Mouse (Mus musculus) thymus, adult 2 months (tissue): ENCODE measurements around the gene Olfr704. TPM values are rescaled to one million over a fixed set of nuclear protein-coding genes. Genes with fewer than 3 reads are reported as not detected.
"Not testable (repeated sequence)": the region's sequence is repeated elsewhere in the genome, so short reads cannot be mapped to it uniquely, and the experiment has no call there.

Experiments used
- DNase-seq: peaks from one replicate; pipeline ENCODE4 v3.0.0; 2021
- H3K27ac ChIP-seq: fragments of 200-500 bp; 2 replicates; pipeline ENCODE4 v1.5.1; 2012; ENCODE audit warnings: low read length, control low read depth; ENCODE audit not compliant: control insufficient read depth, insufficient read depth
- H3K27me3 ChIP-seq: fragments of 200-500 bp; 2 replicates; pipeline ENCODE4 v1.6.1; 2012; ENCODE audit warnings: mild to moderate bottlenecking, low read length, moderate library complexity, mixed read lengths; ENCODE audit not compliant: control insufficient read depth, insufficient read depth
- H3K36me3 ChIP-seq: fragments of 200-500 bp; 2 replicates; pipeline ENCODE4 v1.6.1; 2012; ENCODE audit warnings: mild to moderate bottlenecking, low read length, moderate library complexity; ENCODE audit not compliant: control insufficient read depth, insufficient read depth
- H3K4me1 ChIP-seq: fragments of 200-500 bp; replicated peaks from 2 replicates; pipeline ENCODE4 v1.6.1; 2012; ENCODE audit warnings: low read length; ENCODE audit not compliant: control insufficient read depth, insufficient read depth
- H3K4me3 ChIP-seq: fragments of 200-500 bp; 2 replicates; pipeline ENCODE4 v1.5.1; 2012; ENCODE audit warnings: mild to moderate bottlenecking, low read length, control low read depth, moderate library complexity; ENCODE audit not compliant: control insufficient read depth, insufficient read depth
- CTCF ChIP-seq: fragments of 200-500 bp; IDR thresholded peaks from 2 replicates; pipeline ENCODE4 v1.5.1; 2012; ENCODE audit warnings: mild to moderate bottlenecking, control low read depth, low read length, moderate library complexity, borderline replicate concordance; ENCODE audit not compliant: control insufficient read depth, poor library complexity, insufficient read depth; ENCODE audit errors: extremely low read depth
- POLR2A ChIP-seq: fragments of 200-500 bp; IDR thresholded peaks from 2 replicates; pipeline ENCODE4 v1.6.1; 2012; ENCODE audit warnings: mild to moderate bottlenecking, low read length, control low read depth, moderate library complexity; ENCODE audit not compliant: control insufficient read depth, poor library complexity, insufficient read depth; ENCODE audit errors: extremely low read depth
- WGBS: fragments of 180-500 bp; shearing (Covaris S2); methylation state at CpG from one replicate; pipeline ENCODE4 v1.1.7; 2018; 5-methylcytosine and 5-hydroxymethylcytosine counted together
- polyA plus RNA-seq: library from polyadenylated mRNA; depleted of rRNA; stranded (reverse); fragments of >200 nt; gene quantifications from 2 replicates; pipeline ENCODE4 v1.2.3, GENCODE M21; 2012; rRNA removed

The Olfr704 gene
- polyA plus RNA-seq, 1 experiment: not detected

DNA sequence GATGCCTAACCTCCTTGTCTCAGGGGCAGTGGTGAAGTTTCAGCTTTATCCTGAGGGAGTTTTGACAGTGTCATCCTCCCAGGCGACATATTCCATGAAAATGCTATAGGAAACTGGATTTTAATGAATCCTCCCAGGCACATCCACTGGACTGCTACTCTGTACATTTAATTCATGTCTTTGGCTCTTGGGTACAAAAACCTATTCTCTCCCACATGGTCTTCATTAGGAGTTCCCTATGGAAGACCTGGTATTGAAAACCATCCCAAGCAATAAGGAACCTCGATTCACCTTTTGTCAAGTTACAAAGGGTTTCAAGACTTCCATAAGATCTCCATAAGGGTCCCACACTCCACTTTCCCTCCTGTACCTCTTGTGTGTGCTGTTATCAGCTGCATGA lies 25.1 kb downstream of the Olfr704 start, which contains the start of gene Olfr706:
Gene Olfr706 (minus strand): TSS at position 101 of the 400 bp plus-strand sequence.
- Histone ChIP-seq H3K36me3 (no peaks in the 10 kb centered on the region), H3K4me1 (no peaks in the 10 kb centered on the region), H3K4me3 (no peak within 1 kb of the TSS), H3K27me3 (no peaks in the 10 kb centered on the region), H3K27ac (no peak within 1 kb of the TSS)
- TF ChIP-seq POLR2A (no peak), CTCF (no peak)
- DNase-seq: no peak
- WGBS: 92% methylated on average over 2 of the region's 2 CpGs

- not testable (repeated sequence) for DNase-seq, H3K36me3 ChIP-seq, H3K4me3 ChIP-seq, H3K4me1 ChIP-seq, H3K27me3 ChIP-seq, H3K27ac ChIP-seq
- WGBS: 94% methylated on average over 3 of the region's 3 CpGs
These were observed 38.2 kb downstream of the Olfr704 start, which contains the start of gene Olfr707 for GRCm38 (mm10) chr7:106901141-106901540. Gene Olfr707, minus strand, starts transcription at chr7:106901241.

DNA sequence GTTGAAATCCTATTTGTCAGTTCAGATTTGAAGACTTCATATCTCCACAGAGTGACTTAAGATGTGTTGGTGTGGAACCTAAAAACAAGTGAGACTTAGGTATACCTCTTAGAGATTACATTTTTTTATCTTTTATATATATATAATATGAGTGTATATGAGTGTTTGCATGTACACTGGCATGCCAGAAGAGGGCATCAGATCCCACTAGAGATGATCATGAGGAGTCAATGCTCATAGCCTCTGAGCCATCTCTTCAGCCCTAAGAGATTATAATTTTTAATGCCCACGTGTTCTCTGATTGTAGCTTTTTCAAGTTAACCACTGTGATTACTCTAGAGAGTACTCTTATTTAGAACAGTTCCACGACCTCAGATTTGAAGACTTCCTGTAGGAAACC lies 44.7 kb downstream of the Olfr704 start, which contains the start of gene Olfr1532-ps1:
Gene Olfr1532-ps1 (plus strand): TSS at position 326 of the 400 bp plus-strand sequence.
- WGBS: 78% methylated on average over 2 of the region's 2 CpGs

More for the DNA sequence above, 44.7 kb downstream of the Olfr704 start, which contains the start of gene Olfr1532-ps1:
- TF ChIP-seq POLR2A: no peak
- Histone ChIP-seq H3K4me3 (no peak within 1 kb of the TSS), H3K27me3 (no peaks in the 10 kb centered on the region), H3K36me3 (no peaks in the 10 kb centered on the region), H3K27ac (no peak within 1 kb of the TSS), H3K4me1 (no peaks in the 10 kb centered on the region)
- DNase-seq: no peak

Other genes with a start within 250 kb of the Olfr704 start
- not detected in 2 replicates for gene Olfr693, start 182.6 kb upstream of the Olfr704 start, polyA plus RNA-seq
- gene Olfr694, start 171.4 kb upstream of the Olfr704 start, polyA plus RNA-seq: not detected in 2 replicates
- gene Olfr695, start 146.8 kb upstream of the Olfr704 start, polyA plus RNA-seq: not detected in 2 replicates
- gene Olfr697, start 120.7 kb upstream of the Olfr704 start, polyA plus RNA-seq: not detected in 2 replicates
- gene Olfr698, start 107.8 kb upstream of the Olfr704 start, polyA plus RNA-seq: not detected in 2 replicates
- gene Olfr699, start 70.0 kb upstream of the Olfr704 start, polyA plus RNA-seq: not detected in 2 replicates
- not detected in 2 replicates for gene Olfr700, start 54.4 kb upstream of the Olfr704 start, polyA plus RNA-seq
- gene Olfr701, start 49.1 kb upstream of the Olfr704 start, polyA plus RNA-seq: 0.09 TPM in 1 of 2 replicates, not detected in the other
- not detected in 2 replicates for gene Olfr702, start 29.3 kb upstream of the Olfr704 start, polyA plus RNA-seq
- gene Olfr703, start 19.8 kb upstream of the Olfr704 start, polyA plus RNA-seq: not detected in 2 replicates
- not detected in 2 replicates for gene Olfr705, start 13.7 kb downstream of the Olfr704 start, polyA plus RNA-seq
- not detected in 2 replicates for gene Olfr706, start 25.0 kb downstream of the Olfr704 start, polyA plus RNA-seq
- not detected in 2 replicates for gene Olfr707, start 38.1 kb downstream of the Olfr704 start, polyA plus RNA-seq
- gene Olfr1532-ps1, start 44.8 kb downstream of the Olfr704 start, polyA plus RNA-seq: not detected in 2 replicates
- gene Olfr709-ps1, start 69.0 kb downstream of the Olfr704 start, polyA plus RNA-seq: not detected in 2 replicates
- not detected in 2 replicates for gene Olfr710, start 85.1 kb downstream of the Olfr704 start, polyA plus RNA-seq
- not detected in 2 replicates for gene Olfr6, start 100.8 kb downstream of the Olfr704 start, polyA plus RNA-seq
- not detected in 2 replicates for gene Olfr711, start 112.3 kb downstream of the Olfr704 start, polyA plus RNA-seq
- gene Olfr2, start 142.9 kb downstream of the Olfr704 start, polyA plus RNA-seq: not detected in 2 replicates
- not detected in 2 replicates for gene Olfr713, start 168.0 kb downstream of the Olfr704 start, polyA plus RNA-seq
- not detected in 2 replicates for gene Olfr714, start 207.8 kb downstream of the Olfr704 start, polyA plus RNA-seq
- not detected in 2 replicates for gene Olfr17, start 230.0 kb downstream of the Olfr704 start, polyA plus RNA-seq
- not detected in 2 replicates for gene Olfr715b, start 247.2 kb downstream of the Olfr704 start, polyA plus RNA-seq